Mouse (Mus musculus) fat pad, adult 2 months (tissue): ENCODE results near the gene Nipal4.

Source experiments
- DNase-seq: peaks from one replicate; pipeline ENCODE4 v3.0.0-alpha.2; 2011; ENCODE audit warnings: low read depth, low spot score; ENCODE audit errors: extremely low read depth

Gene Nipal4

GRCm38 (mm10) chr11:46116510-46116909 lies 49.8 kb downstream of the Nipal4 start:
- no peak for DNase-seq

GRCm38 (mm10) chr11:46115411-46116173 lies 50.7 kb downstream of the Nipal4 start:
- no peak for DNase-seq

DNA sequence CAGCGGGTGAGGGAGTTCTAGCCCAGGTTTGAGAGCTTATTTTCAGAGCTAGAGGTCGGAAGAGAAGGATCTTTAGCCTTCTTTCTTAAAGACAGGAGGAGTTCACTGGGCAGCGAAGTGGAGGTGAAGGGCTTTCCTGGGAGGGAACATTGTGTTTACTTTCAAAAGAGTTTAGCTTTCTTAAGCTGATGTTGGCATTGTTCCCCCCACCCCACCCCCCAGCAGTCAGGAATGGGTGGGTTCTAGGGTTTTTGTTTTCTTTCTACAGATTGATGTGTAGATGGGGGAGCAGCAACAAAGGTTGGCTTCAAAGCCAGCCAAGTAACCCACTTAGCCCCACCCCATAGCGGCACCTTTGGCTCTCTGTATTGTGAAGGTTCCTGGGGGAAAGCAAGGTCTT lies 51.3 kb downstream of the Nipal4 start:
- DNase-seq: no peak

DNA sequence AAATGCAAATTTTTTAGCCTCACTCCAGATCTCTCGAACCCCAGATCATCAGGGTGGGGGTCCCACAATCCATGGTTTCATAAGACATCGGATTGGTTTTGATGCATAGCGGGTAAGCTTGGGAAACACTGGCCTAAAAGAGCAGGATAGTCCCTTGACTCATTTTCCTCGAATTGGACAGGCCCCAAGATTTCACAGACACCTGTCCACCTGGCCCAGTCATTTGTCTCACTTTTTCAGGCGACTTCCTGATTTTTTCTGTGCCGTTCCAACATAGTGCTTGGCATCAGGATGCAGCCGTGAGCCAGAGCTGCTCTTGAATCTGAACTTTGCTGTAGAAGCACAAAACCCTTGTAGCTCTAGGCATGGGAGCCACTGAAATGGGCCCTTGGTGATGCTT lies 52.1 kb downstream of the Nipal4 start:
- no peak for DNase-seq

GRCm38 (mm10) chr11:46113211-46113610 lies 53.1 kb downstream of the Nipal4 start:
- DNase-seq: no peak

GRCm38 (mm10) chr11:46110945-46111287 lies 55.4 kb downstream of the Nipal4 start:
- DNase-seq: no peak

DNA sequence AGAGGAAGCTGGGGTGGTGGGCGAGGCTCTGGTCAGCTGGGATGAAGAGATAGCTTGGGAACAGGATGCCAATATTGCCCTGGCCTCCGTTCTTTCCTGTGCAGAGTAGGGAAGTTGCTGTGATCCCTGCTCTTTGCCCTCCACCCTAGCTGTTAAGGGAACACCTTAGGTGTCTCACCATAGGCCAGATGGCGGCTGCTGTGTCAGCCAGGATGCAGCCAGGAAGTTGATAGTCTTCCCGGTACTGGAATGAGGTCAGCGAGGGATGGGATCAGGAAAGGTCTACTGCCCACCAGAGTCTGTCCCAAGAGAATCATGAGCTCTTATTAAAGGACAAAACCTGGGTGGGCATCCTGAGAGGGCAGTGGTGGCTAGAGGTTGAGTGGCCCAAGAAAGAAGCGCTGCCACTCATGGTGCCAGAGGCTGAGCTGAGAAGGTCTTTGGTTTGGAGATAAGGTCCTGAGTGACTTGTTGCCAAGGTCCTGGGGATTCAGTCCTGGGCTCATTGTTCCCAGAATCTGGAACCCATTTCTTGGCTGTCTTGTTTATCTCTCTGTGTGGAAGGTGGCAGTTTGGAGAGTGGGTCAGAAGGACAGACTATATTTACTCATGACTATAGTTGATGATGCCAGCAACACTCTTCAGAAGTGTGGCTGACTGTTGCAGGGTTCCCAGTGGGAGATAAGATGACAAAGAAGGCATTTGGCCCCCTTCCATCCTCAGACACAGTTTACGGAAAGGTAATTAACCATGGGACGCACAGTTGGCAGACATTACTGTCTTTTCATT lies 56.0 kb downstream of the Nipal4 start:
- DNase-seq: no peak

DNA sequence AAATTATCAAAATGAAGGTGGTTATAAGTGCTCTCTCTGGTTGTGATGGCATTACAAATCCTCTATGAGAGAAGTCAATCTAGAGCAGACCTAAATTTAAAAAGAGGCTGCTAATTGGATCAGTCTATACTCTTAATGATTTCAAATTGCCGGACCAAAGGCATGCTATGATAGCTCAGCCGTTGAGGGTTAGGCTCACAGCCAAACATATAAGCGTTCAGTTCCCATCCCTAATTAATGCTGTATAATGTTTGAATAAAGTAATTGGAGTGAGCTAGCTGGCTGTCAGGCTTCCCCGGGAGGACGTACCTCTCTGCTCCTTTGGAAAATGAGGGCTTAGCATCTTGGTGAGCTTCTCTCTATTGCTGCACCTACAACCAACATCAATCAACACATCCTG lies 57.1 kb downstream of the Nipal4 start:
- DNase-seq: no peak

DNA sequence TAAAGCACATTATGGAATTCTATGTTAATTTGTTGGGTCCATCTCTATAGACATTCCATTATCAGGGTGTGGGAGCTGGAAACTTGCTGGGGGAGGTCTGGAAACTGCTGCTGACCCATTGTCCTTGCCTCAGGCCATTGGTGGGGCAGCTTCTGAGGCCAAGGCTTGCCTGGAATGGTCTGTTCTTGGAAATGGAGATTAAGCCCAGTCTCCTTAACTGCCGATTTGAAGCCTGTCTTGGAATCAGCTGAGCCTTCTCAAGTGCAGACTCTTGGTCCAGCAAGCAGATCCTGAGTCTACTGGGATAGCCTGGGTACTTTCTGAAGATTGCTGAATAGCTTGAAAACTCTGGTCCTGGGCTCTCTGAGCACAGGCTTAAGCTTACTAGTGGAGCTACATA lies 59.3 kb downstream of the Nipal4 start:
- DNase-seq: no peak

DNA sequence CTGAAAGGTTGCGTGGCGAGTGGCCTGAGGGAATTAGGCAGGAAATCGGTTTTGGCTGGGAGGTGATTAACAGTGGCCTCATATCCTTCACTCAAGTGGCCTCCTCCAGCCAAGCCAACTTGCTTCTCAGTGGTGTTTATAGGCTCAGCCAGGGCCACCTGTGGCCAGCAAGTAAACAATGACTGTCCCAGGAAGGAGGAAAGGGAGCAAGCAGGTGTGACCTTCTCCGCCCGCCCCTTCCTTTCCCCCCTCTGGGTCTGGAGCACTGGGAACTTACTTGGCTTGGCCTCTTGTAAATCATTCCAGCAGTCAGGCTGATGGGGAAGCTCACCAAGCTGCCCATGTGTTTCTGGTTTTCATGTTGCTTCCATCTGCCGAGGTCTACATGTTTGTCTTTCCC lies 64.2 kb downstream of the Nipal4 start:
- DNase-seq: no peak
